Mouse (Mus musculus): Measurements from ENCODE around the gene Megf8.

Megf8 gene

GRCm38 (mm10) chr7:25333596-25334307, 16.8 kb downstream of the Megf8 start:
- DNase-seq (ENCODE audit: extremely low read depth, low read depth, low spot score), result peak; percentile 14

- no peak for DNase-seq (ENCODE audit: extremely low read depth, low read depth, low spot score)
Measured at GRCm38 (mm10) chr7:25334472-25334871, 17.5 kb downstream of the Megf8 start.

- DNase-seq (ENCODE audit: extremely low read depth, low read depth, low spot score), result no peak
Measured at GRCm38 (mm10) chr7:25339329-25339728, 22.4 kb downstream of the Megf8 start.

GRCm38 (mm10) chr7:25341000-25341784, 24.2 kb downstream of the Megf8 start:
- DNase-seq (ENCODE audit: extremely low read depth, low read depth, low spot score), result no peak

GRCm38 (mm10) chr7:25348861-25349260, 31.9 kb downstream of the Megf8 start:
- DNase-seq (ENCODE audit: extremely low read depth, low read depth, low spot score), result no peak

- no peak for DNase-seq (ENCODE audit: extremely low read depth, low read depth, low spot score)
Measured at GRCm38 (mm10) chr7:25358721-25359206, 41.8 kb downstream of the Megf8 start.

GRCm38 (mm10) chr7:25363151-25363550, 46.2 kb downstream of the Megf8 start:
- no peak for DNase-seq (ENCODE audit: extremely low read depth, low read depth, low spot score)

- no peak for DNase-seq (ENCODE audit: extremely low read depth, low read depth, low spot score)
Measured at GRCm38 (mm10) chr7:25363632-25364031, 46.7 kb downstream of the Megf8 start.

GRCm38 (mm10) chr7:25365937-25366625, 49.1 kb downstream of the Megf8 start:
- no peak for DNase-seq (ENCODE audit: extremely low read depth, low read depth, low spot score)

- DNase-seq (ENCODE audit: extremely low read depth, low read depth, low spot score), result no peak
Measured at GRCm38 (mm10) chr7:25367632-25368293, 50.8 kb downstream of the Megf8 start.

- DNase-seq (ENCODE audit: extremely low read depth, low read depth, low spot score), result no peak
Measured at GRCm38 (mm10) chr7:25368333-25368732, 51.4 kb downstream of the Megf8 start.

- no peak for DNase-seq (ENCODE audit: extremely low read depth, low read depth, low spot score)
Measured at GRCm38 (mm10) chr7:25369058-25369749, 52.2 kb downstream of the Megf8 start, which contains the start of gene Cnfn. Cnfn (minus strand) TSS chr7:25369724.

- DNase-seq (ENCODE audit: extremely low read depth, low read depth, low spot score), result peak; percentile 47
Measured at GRCm38 (mm10) chr7:25372441-25372840, 55.5 kb downstream of the Megf8 start.

- peak; percentile 42 for DNase-seq (ENCODE audit: extremely low read depth, low read depth, low spot score)
Measured at GRCm38 (mm10) chr7:25376556-25376955, 59.6 kb downstream of the Megf8 start.

- DNase-seq (ENCODE audit: extremely low read depth, low read depth, low spot score), result no peak
Measured at GRCm38 (mm10) chr7:25377100-25377700, 60.2 kb downstream of the Megf8 start.

GRCm38 (mm10) chr7:25378181-25379100, 61.5 kb downstream of the Megf8 start:
- no peak for DNase-seq (ENCODE audit: extremely low read depth, low read depth, low spot score)

GRCm38 (mm10) chr7:25379551-25380351, 62.8 kb downstream of the Megf8 start:
- no peak for DNase-seq (ENCODE audit: extremely low read depth, low read depth, low spot score)

Data from fat pad, adult 2 months (tissue).